Mouse (Mus musculus) liver, embryonic 14.5 days (tissue): Measurements from ENCODE around the gene Kif14. TPM values are rescaled to one million over a fixed set of nuclear protein-coding genes. Genes with fewer than 3 reads are reported as not detected.

Experiments
- ATAC-seq: fragments of 200-750 bp; cut with Nextera tagmentation; 2 replicates; pipeline ENCODE4 v1.8.0; 2017; ENCODE audit warnings: moderate number of reproducible peaks, mild to moderate bottlenecking, moderate library complexity; ENCODE audit not compliant: insufficient read depth
- DNase-seq, 3 experiments: peaks; one replicate each; pipeline ENCODE4 v3.0.0-alpha.2; 2012 to 2013; ENCODE audit warnings: low read depth in 3 of 3, low spot score in 3 of 3
- H3K27ac ChIP-seq: fragments of 300-500 bp; sonication (generic); 2 replicates; pipeline ENCODE4 v1.5.1; 2014; ENCODE audit warnings: moderate library complexity, mild to moderate bottlenecking, control low read depth, inconsistent platforms
- H3K27me3 ChIP-seq: fragments of 300-500 bp; sonication (generic); 2 replicates; pipeline ENCODE4 v1.6.1; 2014; ENCODE audit warnings: mild to moderate bottlenecking, low read length, moderate library complexity; ENCODE audit not compliant: control insufficient read depth, insufficient read depth
- H3K36me3 ChIP-seq: fragments of 300-500 bp; sonication (generic); replicated peaks from 2 replicates; pipeline ENCODE4 v1.6.1; 2014; ENCODE audit warnings: low read depth; ENCODE audit not compliant: control insufficient read depth, insufficient read depth
- H3K4me1 ChIP-seq, 2 experiments: fragments of 200-500 bp in 1 of 2; fragments of 300-500 bp in 1 of 2; sonication (generic) in 1 of 2; replicated peaks; 2 replicates each; pipeline ENCODE4 v1.6.1; 2012 to 2014; ENCODE audit warnings: antibody characterized with exemption in 1 of 2, inconsistent platforms in 1 of 2, low read length in 1 of 2; ENCODE audit not compliant: control insufficient read depth in 2 of 2, insufficient read depth in 2 of 2
- H3K4me2 ChIP-seq: fragments of 300-500 bp; sonication (generic); 2 replicates; pipeline ENCODE4 v1.6.1; 2014; ENCODE audit warnings: low read depth, mild to moderate bottlenecking, control low read depth, moderate library complexity
- H3K4me3 ChIP-seq, 2 experiments: fragments of 200-500 bp in 1 of 2; fragments of 300-500 bp in 1 of 2; sonication (generic) in 1 of 2; 2 replicates each; pipeline ENCODE4 v1.5.1; 2012 to 2014; ENCODE audit warnings: low read depth in 2 of 2, low read length in 2 of 2, mild to moderate bottlenecking in 2 of 2, control low read depth in 1 of 2, inconsistent platforms in 1 of 2, moderate library complexity in 1 of 2; ENCODE audit not compliant: insufficient read depth in 1 of 2
- H3K9ac ChIP-seq: fragments of 300-500 bp; sonication (generic); replicated peaks from 2 replicates; pipeline ENCODE4 v1.6.1; 2014; ENCODE audit warnings: mild to moderate bottlenecking, control low read depth, moderate library complexity
- H3K9me3 ChIP-seq: fragments of 300-500 bp; sonication (generic); 2 replicates; pipeline ENCODE4 v1.6.1; 2016; ENCODE audit warnings: low read length, mixed read lengths; ENCODE audit not compliant: control insufficient read depth
- CTCF ChIP-seq: IDR thresholded peaks from 2 replicates; pipeline ENCODE4 v1.5.1; 2016; ENCODE audit warnings: antibody characterized with exemption, low read depth, control low read depth
- EP300 ChIP-seq: IDR thresholded peaks from 2 replicates; pipeline ENCODE4 v1.6.1; 2016; ENCODE audit warnings: antibody characterized with exemption, low read depth
- WGBS: fragments of 180-500 bp; shearing (Covaris S2); extraction: QIAGEN DNeasy Blood & Tissue Kit; methylation state at CpG from one replicate; pipeline ENCODE4 v1.1.7; 2014; ENCODE audit not compliant: insufficient replicate concordance; 5-methylcytosine and 5-hydroxymethylcytosine counted together
- polyA plus RNA-seq, 2 experiments: library from polyadenylated mRNA; depleted of rRNA in 1 of 2; stranded (reverse) in 1 of 2; unstranded in 1 of 2; fragments of >200 nt; fragmentation: Nextera tagmentation in 1 of 2; extraction: Ambion mirVana in 1 of 2; gene quantifications; 2 replicates each; pipeline versions ENCODE4 v1.2.1 to v1.2.3; 2012 to 2014

Kif14 gene
- polyA plus RNA-seq, 2 experiments, result 4.9 to 8.3 TPM

- Histone ChIP-seq H3K4me2 (no peak overlapping the region), H3K9me3 (no peaks in the 10 kb centered on the region), H3K9ac (no peak overlapping the region), H3K27ac (no peak overlapping the region), H3K36me3 (no peaks in the 10 kb centered on the region), H3K4me1 (no peaks in the 10 kb centered on the region), H3K4me3 (no peak overlapping the region), H3K27me3 (no peaks in the 10 kb centered on the region)
- 66% methylated on average over 11 of the region's 11 CpGs for WGBS
- TF ChIP-seq EP300 (no peak), CTCF (no peak)
- DNase-seq (no peak), ATAC-seq (no peak)
Measured at GRCm38 (mm10) chr1:136563149-136563548, 97.0 kb downstream of the Kif14 start.

- no peak for DNase-seq
- TF ChIP-seq CTCF (peak; percentile 26), EP300 (no peak)
- WGBS, result 60% methylated on average over 4 of the region's 4 CpGs
Measured at GRCm38 (mm10) chr1:136564963-136565362, 98.8 kb downstream of the Kif14 start.

GRCm38 (mm10) chr1:136566386-136566785 is 100.2 kb downstream of the Kif14 start:
- H3K27me3 ChIP-seq, result no peaks in the 10 kb centered on the region
- H3K27ac ChIP-seq, result no peak overlapping the region
- H3K4me1 ChIP-seq, result peaks cover 0 to 3% of the 10 kb centered on the region in 2 experiments; a peak in 2 of 4 replicates
- no peak overlapping the region for H3K9ac ChIP-seq
- H3K36me3 ChIP-seq, result no peaks in the 10 kb centered on the region
- H3K4me2 ChIP-seq, result no peak overlapping the region
- TF ChIP-seq CTCF (no peak), EP300 (no peak)
- no peak overlapping the region for H3K4me3 ChIP-seq
- 75% methylated on average over 5 of the region's 5 CpGs for WGBS
- DNase-seq (no peak), ATAC-seq (no peak)
- no peaks in the 10 kb centered on the region for H3K9me3 ChIP-seq

More at GRCm38 (mm10) chr1:136564963-136565362, 98.8 kb downstream of the Kif14 start:
- H3K36me3 ChIP-seq, result no peaks in the 10 kb centered on the region
- no peak for ATAC-seq
- H3K4me1 ChIP-seq, result no peaks in the 10 kb centered on the region
- H3K27ac ChIP-seq, result no peak overlapping the region
- no peaks in the 10 kb centered on the region for H3K27me3 ChIP-seq
- H3K9ac ChIP-seq, result no peak overlapping the region
- H3K4me2 ChIP-seq, result no peak overlapping the region
- no peak overlapping the region for H3K4me3 ChIP-seq
- no peaks in the 10 kb centered on the region for H3K9me3 ChIP-seq

GRCm38 (mm10) chr1:136567641-136568040 is 101.5 kb downstream of the Kif14 start:
- no peak overlapping the region for H3K27ac ChIP-seq
- no peak overlapping the region for H3K9ac ChIP-seq
- no peak for ATAC-seq
- H3K4me3 ChIP-seq, result no peak overlapping the region
- H3K9me3 ChIP-seq, result no peaks in the 10 kb centered on the region
- TF ChIP-seq EP300 (no peak), CTCF (no peak)
- H3K36me3 ChIP-seq, result no peaks in the 10 kb centered on the region
- no peak for DNase-seq
- WGBS, result 73% methylated on average over 4 of the region's 4 CpGs
- no peak overlapping the region for H3K4me2 ChIP-seq
- H3K4me1 ChIP-seq, result peaks cover 0 to 3% of the 10 kb centered on the region in 2 experiments; a peak in 2 of 4 replicates
- no peaks in the 10 kb centered on the region for H3K27me3 ChIP-seq

- Histone ChIP-seq H3K36me3 (no peaks in the 10 kb centered on the region), H3K9me3 (no peaks in the 10 kb centered on the region), H3K27ac (no peak overlapping the region), H3K4me3 (no peak overlapping the region), H3K9ac (no peak overlapping the region), H3K4me1 (peaks cover 0 to 3% of the 10 kb centered on the region in 2 experiments; a peak in 2 of 4 replicates), H3K27me3 (no peaks in the 10 kb centered on the region), H3K4me2 (no peak overlapping the region)
- ATAC-seq, result no peak
- DNase-seq, result no peak
- TF ChIP-seq CTCF, result no peak
- TF ChIP-seq EP300, result no peak
- 79% methylated on average over 11 of the region's 11 CpGs for WGBS
Measured at GRCm38 (mm10) chr1:136568738-136569194, 102.6 kb downstream of the Kif14 start.
